Mouse (Mus musculus) heart, postnatal 0 days (tissue): ENCODE measurements around the gene Pip4k2a. TPM values are rescaled to one million over a fixed set of nuclear protein-coding genes. Genes with fewer than 3 reads are reported as not detected.

Experiments
- ATAC-seq: fragments of 200-750 bp; cut with Nextera tagmentation; 2 replicates; pipeline ENCODE4 v1.8.0; 2017; ENCODE audit warnings: low read depth, moderate number of reproducible peaks, moderate library complexity; ENCODE audit not compliant: insufficient read depth
- DNase-seq: peaks from one replicate; pipeline ENCODE4 v3.0.0-alpha.2; 2016; ENCODE audit warnings: low spot score
- H3K27ac ChIP-seq: fragments of 300-500 bp; sonication (generic); 2 replicates; pipeline ENCODE4 v1.5.1; 2014; ENCODE audit warnings: low read depth, mild to moderate bottlenecking
- H3K27me3 ChIP-seq: fragments of 300-500 bp; sonication (generic); 2 replicates; pipeline ENCODE4 v1.6.1; 2014; ENCODE audit warnings: low read length, mixed read lengths; ENCODE audit not compliant: control insufficient read depth, insufficient read depth
- H3K36me3 ChIP-seq: fragments of 300-500 bp; sonication (generic); replicated peaks from 2 replicates; pipeline ENCODE4 v1.6.1; 2014; ENCODE audit warnings: low read length, mixed read lengths; ENCODE audit not compliant: control insufficient read depth, insufficient read depth
- H3K4me1 ChIP-seq: fragments of 300-500 bp; sonication (generic); 2 replicates; pipeline ENCODE4 v1.6.1; 2014; ENCODE audit warnings: antibody characterized with exemption; ENCODE audit not compliant: control insufficient read depth, insufficient read depth
- H3K4me2 ChIP-seq: fragments of 300-500 bp; sonication (generic); 2 replicates; pipeline ENCODE4 v1.6.1; 2014; ENCODE audit warnings: low read depth, mild to moderate bottlenecking, low read length, moderate library complexity
- H3K4me3 ChIP-seq: fragments of 300-500 bp; sonication (generic); 2 replicates; pipeline ENCODE4 v1.5.1; 2014; ENCODE audit warnings: low read depth, low read length
- H3K9ac ChIP-seq: fragments of 300-500 bp; sonication (generic); replicated peaks from 2 replicates; pipeline ENCODE4 v1.6.1; 2014; ENCODE audit warnings: low read depth, low read length, mixed read lengths
- H3K9me3 ChIP-seq: fragments of 300-500 bp; sonication (generic); replicated peaks from 2 replicates; pipeline ENCODE4 v1.6.1; 2016; ENCODE audit warnings: low read length; ENCODE audit not compliant: control insufficient read depth
- CTCF ChIP-seq: IDR thresholded peaks from 2 replicates; pipeline ENCODE4 v1.5.1; 2016; ENCODE audit warnings: antibody characterized with exemption, control low read depth, low read depth
- EP300 ChIP-seq: IDR thresholded peaks from 2 replicates; pipeline ENCODE4 v1.6.1; 2016; ENCODE audit warnings: antibody characterized with exemption, low read depth
- WGBS: fragments of 180-500 bp; shearing (Covaris S2); extraction: QIAGEN DNeasy Blood & Tissue Kit; methylation state at CpG from one replicate; pipeline ENCODE4 v1.1.7; 2014; 5-methylcytosine and 5-hydroxymethylcytosine counted together
- polyA plus RNA-seq: library from polyadenylated mRNA; unstranded; fragments of >200 nt; fragmentation: Nextera tagmentation; extraction: Ambion mirVana; gene quantifications from 2 replicates; pipeline ENCODE4 v1.2.1, GENCODE M21; 2015
- total RNA-seq: library from RNA; depleted of rRNA; stranded (reverse); fragments of >200 nt; gene quantifications from 2 replicates; pipeline ENCODE4 v1.2.3, GENCODE M21; 2014; ENCODE audit warnings: low replicate concordance

The Pip4k2a gene
- total and polyA plus RNA-seq, 2 experiments from 2014 or later = 1.3 to 2.7 TPM

GRCm38 (mm10) chr2:18930318-18931060 lies 67.4 kb downstream of the Pip4k2a start:
- Histone ChIP-seq H3K27me3 (no peaks in the 10 kb centered on the region), H3K4me2 (no peak overlapping the region), H3K4me3 (no peak overlapping the region), H3K9ac (no peak overlapping the region), H3K36me3 (0 out of 2 replicates have a peak, but pooled peaks cover 5% of the 10 kb centered on the region), H3K4me1 (peaks cover 10% of the 10 kb centered on the region), H3K9me3 (no peaks in the 10 kb centered on the region), H3K27ac (no peak overlapping the region)
- TF ChIP-seq CTCF (no peak), EP300 (no peak)
- 88% methylated on average over 13 of the region's 13 CpGs for WGBS
- ATAC-seq (no peak), DNase-seq (no peak)

- Histone ChIP-seq H3K9ac (no peak overlapping the region), H3K36me3 (0 out of 2 replicates have a peak, but pooled peaks cover under 1% of the 10 kb centered on the region), H3K9me3 (no peaks in the 10 kb centered on the region), H3K27me3 (no peaks in the 10 kb centered on the region), H3K4me1 (peaks cover 10% of the 10 kb centered on the region), H3K4me3 (no peak overlapping the region), H3K4me2 (no peak overlapping the region), H3K27ac (no peak overlapping the region)
- WGBS = 51% methylated on average over 7 of the region's 7 CpGs
- TF ChIP-seq CTCF (no peak), EP300 (no peak)
- ATAC-seq (no peak), DNase-seq (no peak)
Measured at GRCm38 (mm10) chr2:18928597-18929257, 69.2 kb downstream of the Pip4k2a start.

DNA sequence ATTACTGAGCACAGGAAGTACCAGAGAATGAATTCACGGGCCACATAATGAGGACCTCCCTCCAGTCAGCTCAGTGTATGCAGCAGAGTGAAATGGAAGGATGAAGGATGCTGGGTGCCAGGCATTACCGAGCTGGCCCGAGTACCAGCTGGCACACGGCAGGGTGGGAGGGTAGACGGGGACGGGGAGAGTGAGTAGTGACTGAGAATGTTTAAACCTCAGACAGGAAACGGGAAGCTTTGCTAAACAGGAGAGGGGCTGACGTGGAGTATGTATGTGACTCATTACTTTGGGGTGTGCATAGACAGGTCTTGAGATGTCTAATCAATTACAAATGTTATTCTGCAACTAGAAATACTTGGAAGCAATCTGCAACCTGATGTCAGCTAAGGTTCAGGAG lies 69.7 kb downstream of the Pip4k2a start:
- Histone ChIP-seq H3K4me3 (no peak overlapping the region), H3K27me3 (no peaks in the 10 kb centered on the region), H3K4me1 (peaks cover 10% of the 10 kb centered on the region), H3K9ac (no peak overlapping the region), H3K36me3 (no peaks in the 10 kb centered on the region), H3K27ac (no peak overlapping the region), H3K9me3 (no peaks in the 10 kb centered on the region), H3K4me2 (no peak overlapping the region)
- WGBS = 43% methylated on average over 8 of the region's 8 CpGs
- TF ChIP-seq CTCF = no peak
- TF ChIP-seq EP300 = no peak
- DNase-seq (no peak), ATAC-seq (no peak)

- Histone ChIP-seq H3K27me3 (no peaks in the 10 kb centered on the region), H3K9me3 (no peaks in the 10 kb centered on the region), H3K27ac (no peak overlapping the region), H3K36me3 (no peaks in the 10 kb centered on the region), H3K4me2 (no peak overlapping the region), H3K9ac (no peak overlapping the region), H3K4me3 (no peak overlapping the region), H3K4me1 (peaks cover 10% of the 10 kb centered on the region)
- no peak for DNase-seq
- ATAC-seq = no peak
- no peak for TF ChIP-seq EP300
- no peak for TF ChIP-seq CTCF
- WGBS = 60% methylated on average over 17 of the region's 17 CpGs
Measured at GRCm38 (mm10) chr2:18923806-18924595, 73.9 kb downstream of the Pip4k2a start.

DNA sequence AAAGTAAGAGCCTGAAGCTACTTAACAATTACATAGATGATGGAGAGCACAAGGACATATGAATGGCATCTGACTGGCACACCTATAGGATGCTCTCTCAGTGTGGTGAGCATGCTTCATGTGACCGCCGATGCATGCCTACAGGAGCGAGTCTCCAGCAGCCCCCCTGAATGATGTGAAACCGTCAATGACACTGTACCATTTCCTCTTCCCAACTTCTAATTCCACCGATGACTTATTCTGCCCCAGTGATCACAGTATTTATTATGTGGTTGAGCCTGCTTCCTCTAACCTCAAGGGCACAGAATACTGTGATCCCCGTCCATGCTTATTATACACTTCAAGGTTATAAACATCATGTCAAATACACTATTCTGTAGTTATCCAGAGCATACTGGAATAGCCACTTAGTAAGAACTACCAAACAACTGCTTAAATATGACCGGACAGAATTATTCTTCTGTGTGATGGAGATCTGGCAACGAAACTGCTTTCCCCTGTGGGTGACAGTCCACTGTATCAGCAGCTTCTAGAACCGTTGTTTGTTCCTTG lies 74.8 kb downstream of the Pip4k2a start:
- Histone ChIP-seq H3K4me1 (peaks cover 2% of the 10 kb centered on the region; the same call in 1 of the 2 replicates), H3K36me3 (no peaks in the 10 kb centered on the region), H3K9me3 (no peaks in the 10 kb centered on the region), H3K4me3 (no peak overlapping the region), H3K9ac (no peak overlapping the region), H3K27ac (no peak overlapping the region), H3K4me2 (no peak overlapping the region), H3K27me3 (no peaks in the 10 kb centered on the region)
- TF ChIP-seq EP300 (no peak), CTCF (no peak)
- DNase-seq (no peak), ATAC-seq (no peak)
- WGBS = 85% methylated on average over 9 of the region's 9 CpGs
